Mouse (Mus musculus) bone marrow macrophage, adult 2 months (primary cell): ENCODE results near the gene Satb1.

Experiments
- CTCF ChIP-seq: IDR thresholded peaks from 2 replicates; pipeline ENCODE4 v1.5.1; 2012; ENCODE audit warnings: low read depth, mild to moderate bottlenecking, low read length, moderate library complexity
- POLR2A ChIP-seq: IDR thresholded peaks from 2 replicates; pipeline ENCODE4 v1.6.1; 2012; ENCODE audit warnings: mild to moderate bottlenecking, low read depth, low read length, borderline replicate concordance

DNA sequence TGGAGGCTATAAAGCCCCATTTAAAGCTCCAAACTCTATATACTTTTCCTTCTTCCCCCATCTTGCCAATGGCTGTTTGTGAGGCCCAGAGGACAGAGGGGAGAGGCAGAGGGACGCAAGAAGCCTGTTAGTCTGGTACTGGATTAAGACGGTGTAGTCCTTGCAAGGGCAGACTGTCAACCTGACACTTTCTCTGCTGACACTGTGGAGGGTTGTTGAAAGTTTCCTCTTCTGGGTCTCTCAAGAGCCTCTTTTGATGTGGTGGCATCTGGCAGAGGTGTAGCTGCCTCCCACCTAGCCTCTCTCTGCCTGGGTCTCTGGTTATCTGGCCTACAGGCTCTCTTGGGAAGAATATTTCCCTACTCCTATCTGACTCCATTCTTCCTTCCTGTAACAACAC, 46.1 kb upstream of the Satb1 start:
- no peak for TF ChIP-seq CTCF
- no peak for TF ChIP-seq POLR2A
